Mouse (Mus musculus): ENCODE results near the gene Dlgap3. TPM values are rescaled to one million over a fixed set of nuclear protein-coding genes. Genes with fewer than 3 reads are reported as not detected.
A peak's percentile ranks its signal among the peaks of the same experiment; 100 is the strongest.

Dlgap3 gene
- polyA plus RNA-seq, 1 experiment from 2014 or later = 0.57 TPM

- no peak overlapping the region for H3K4me3 ChIP-seq (ENCODE audit: control insufficient read depth in 1 of 2, insufficient read depth in 1 of 2, low read depth in 1 of 2, low read length in 2 of 2)
- no peak overlapping the region for H3K9ac ChIP-seq (ENCODE audit: low read length)
- H3K27me3 ChIP-seq (ENCODE audit: control insufficient read depth, insufficient read depth, low read length) = peaks cover 41% of the 10 kb centered on the region
- H3K36me3 ChIP-seq (ENCODE audit: control insufficient read depth, insufficient read depth, low read length) = no peaks in the 10 kb centered on the region
- no peak overlapping the region for H3K27ac ChIP-seq (replicated peaks in 1 of 2; ENCODE audit: control insufficient read depth in 1 of 2, insufficient read depth in 1 of 2, low read depth in 2 of 2, low read length in 2 of 2)
- WGBS = 65% methylated on average over 5 of the region's 5 CpGs
- no peak for ATAC-seq (ENCODE audit: insufficient number of reproducible peaks, insufficient read depth, low FRiP score, low read depth)
- peaks cover 4 to 7% of the 10 kb centered on the region in 2 experiments; a peak in 3 of 4 replicates for H3K4me1 ChIP-seq (ENCODE audit: control insufficient read depth in 2 of 2, insufficient read depth in 2 of 2, low read length in 2 of 2)
- H3K4me2 ChIP-seq (ENCODE audit: low read length) = no peak overlapping the region
- no peaks in the 10 kb centered on the region for H3K9me3 ChIP-seq (ENCODE audit: control insufficient read depth, low read length)
These were observed 63.5 kb downstream of the Dlgap3 start for GRCm38 (mm10) chr4:127232551-127232950.

DNA sequence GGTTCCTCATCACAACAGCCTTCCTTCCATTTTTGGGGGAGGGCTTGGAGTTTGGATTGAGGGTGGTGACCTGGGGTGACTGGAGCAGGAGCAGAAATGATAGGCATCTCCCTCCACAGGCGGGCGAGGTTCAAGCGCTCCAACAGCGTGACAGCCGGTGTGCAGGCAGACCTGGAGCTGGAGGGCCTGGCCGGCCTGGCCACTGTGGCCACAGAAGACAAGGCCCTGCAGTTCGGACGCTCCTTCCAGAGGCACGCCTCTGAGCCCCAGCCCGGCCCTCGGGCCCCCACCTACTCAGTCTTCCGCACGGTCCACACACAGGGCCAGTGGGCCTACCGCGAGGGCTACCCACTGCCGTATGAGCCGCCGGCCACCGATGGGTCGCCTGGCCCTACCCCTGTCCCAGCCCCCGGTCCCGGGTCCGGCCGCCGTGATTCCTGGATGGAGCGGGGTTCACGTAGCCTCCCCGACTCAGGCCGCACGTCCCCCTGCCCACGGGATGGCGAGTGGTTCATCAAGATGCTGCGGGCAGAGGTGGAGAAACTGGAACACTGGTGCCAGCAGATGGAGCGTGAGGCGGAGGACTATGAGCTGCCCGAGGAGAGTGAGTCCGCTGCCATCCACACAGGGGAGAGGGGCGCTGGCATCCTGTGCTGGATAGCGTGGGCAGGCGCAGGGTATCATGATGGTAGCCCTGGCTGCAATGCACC lies 64.6 kb downstream of the Dlgap3 start:
- Histone ChIP-seq H3K36me3 (ENCODE audit: control insufficient read depth, insufficient read depth, low read length) (no peaks in the 10 kb centered on the region), H3K9me3 (ENCODE audit: control insufficient read depth, low read length) (no peaks in the 10 kb centered on the region), H3K27ac (replicated peaks in 1 of 2; ENCODE audit: control insufficient read depth in 1 of 2, insufficient read depth in 1 of 2, low read depth in 2 of 2, low read length in 2 of 2) (no peak overlapping the region), H3K27me3 (ENCODE audit: control insufficient read depth, insufficient read depth, low read length) (peaks cover 47% of the 10 kb centered on the region), H3K4me2 (ENCODE audit: low read length) (no peak overlapping the region), H3K4me1 (ENCODE audit: control insufficient read depth in 2 of 2, insufficient read depth in 2 of 2, low read length in 2 of 2) (peaks cover 4 to 7% of the 10 kb centered on the region in 2 experiments; a peak in 3 of 4 replicates), H3K9ac (ENCODE audit: low read length) (no peak overlapping the region), H3K4me3 (ENCODE audit: control insufficient read depth in 1 of 2, insufficient read depth in 1 of 2, low read depth in 1 of 2, low read length in 2 of 2) (no peak overlapping the region)
- ATAC-seq (ENCODE audit: insufficient number of reproducible peaks, insufficient read depth, low FRiP score, low read depth) = no peak
- 75% methylated on average over 40 of the region's 40 CpGs for WGBS

GRCm38 (mm10) chr4:127235742-127236487 lies 66.9 kb downstream of the Dlgap3 start:
- Histone ChIP-seq H3K9me3 (ENCODE audit: control insufficient read depth, low read length) (no peaks in the 10 kb centered on the region), H3K27ac (replicated peaks in 1 of 2; ENCODE audit: control insufficient read depth in 1 of 2, insufficient read depth in 1 of 2, low read depth in 2 of 2, low read length in 2 of 2) (no peak overlapping the region), H3K27me3 (ENCODE audit: control insufficient read depth, insufficient read depth, low read length) (peaks cover 47% of the 10 kb centered on the region), H3K36me3 (ENCODE audit: control insufficient read depth, insufficient read depth, low read length) (no peaks in the 10 kb centered on the region), H3K9ac (ENCODE audit: low read length) (peak overlapping the region; percentile 72), H3K4me1 (ENCODE audit: control insufficient read depth in 2 of 2, insufficient read depth in 2 of 2, low read length in 2 of 2) (peaks cover 4 to 7% of the 10 kb centered on the region in 2 experiments; a peak in 3 of 4 replicates), H3K4me3 (ENCODE audit: control insufficient read depth in 1 of 2, insufficient read depth in 1 of 2, low read depth in 1 of 2, low read length in 2 of 2) (peak overlapping the region; percentile 44 to 56), H3K4me2 (ENCODE audit: low read length) (peak overlapping the region; percentile 99)
- ATAC-seq (ENCODE audit: insufficient number of reproducible peaks, insufficient read depth, low FRiP score, low read depth) = no peak; the same call in 1 of the 2 replicates
- under 1% methylated on average over 61 of the region's 67 CpGs for WGBS

DNA sequence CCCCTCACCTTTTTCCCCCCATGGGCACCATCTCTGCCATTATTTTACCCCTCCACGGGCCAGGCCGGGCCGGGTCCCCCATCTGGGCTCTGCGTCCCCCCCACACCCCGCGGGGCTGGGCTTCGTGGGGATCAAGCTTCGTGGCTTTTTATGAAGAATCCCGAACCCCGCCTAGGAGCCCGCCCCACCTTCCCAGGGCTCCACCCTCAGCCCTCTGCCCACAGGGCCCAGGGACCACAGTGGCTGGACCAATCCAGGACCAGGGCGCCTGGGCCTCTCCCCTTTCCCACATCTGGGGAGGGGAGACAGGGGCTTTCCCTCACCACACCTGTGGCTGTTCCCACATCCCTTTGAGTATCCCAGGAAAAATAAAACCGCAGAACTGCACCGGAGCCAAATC lies 67.6 kb downstream of the Dlgap3 start:
- ATAC-seq (ENCODE audit: insufficient number of reproducible peaks, insufficient read depth, low FRiP score, low read depth) = no peak; the same call in 1 of the 2 replicates
- Histone ChIP-seq H3K27ac (replicated peaks in 1 of 2; ENCODE audit: control insufficient read depth in 1 of 2, insufficient read depth in 1 of 2, low read depth in 2 of 2, low read length in 2 of 2) (no peak overlapping the region), H3K36me3 (ENCODE audit: control insufficient read depth, insufficient read depth, low read length) (no peaks in the 10 kb centered on the region), H3K9me3 (ENCODE audit: control insufficient read depth, low read length) (no peaks in the 10 kb centered on the region), H3K4me1 (ENCODE audit: control insufficient read depth in 2 of 2, insufficient read depth in 2 of 2, low read length in 2 of 2) (peaks cover 4 to 7% of the 10 kb centered on the region in 2 experiments; a peak in 3 of 4 replicates), H3K4me3 (ENCODE audit: control insufficient read depth in 1 of 2, insufficient read depth in 1 of 2, low read depth in 1 of 2, low read length in 2 of 2) (peak overlapping the region; percentile 44 to 56), H3K4me2 (ENCODE audit: low read length) (peak overlapping the region; percentile 99), H3K9ac (ENCODE audit: low read length) (peak overlapping the region; percentile 72), H3K27me3 (ENCODE audit: control insufficient read depth, insufficient read depth, low read length) (peaks cover 45% of the 10 kb centered on the region)
- 3% methylated on average over 14 of the region's 14 CpGs for WGBS

- 60% methylated on average over 10 of the region's 10 CpGs for WGBS
These were observed 68.3 kb downstream of the Dlgap3 start for GRCm38 (mm10) chr4:127237271-127237670.

DNA sequence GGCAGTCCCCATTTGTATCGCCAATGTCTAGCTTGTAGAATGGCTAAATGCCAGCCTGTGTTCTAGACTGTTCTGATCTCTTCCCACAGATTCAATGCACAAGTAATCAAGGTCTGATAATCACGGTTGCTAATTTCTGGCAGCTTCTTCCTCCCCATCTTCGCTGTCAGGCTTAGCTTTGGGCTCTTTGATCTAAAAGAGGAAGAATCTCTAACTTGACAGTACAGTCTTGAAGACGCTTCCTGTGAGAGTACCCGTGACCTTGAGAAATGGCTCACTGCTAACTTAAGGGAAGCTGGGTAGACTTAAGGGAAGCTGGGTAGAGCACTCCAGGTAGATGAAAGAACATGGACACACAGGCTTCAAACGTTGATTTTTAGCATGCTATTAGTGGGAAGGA lies 73.7 kb downstream of the Dlgap3 start:
- 48% methylated on average over 6 of the region's 6 CpGs for WGBS
- H3K36me3 ChIP-seq (ENCODE audit: control insufficient read depth, insufficient read depth, low read length) = peaks cover 13% of the 10 kb centered on the region
- H3K4me1 ChIP-seq (ENCODE audit: control insufficient read depth in 2 of 2, insufficient read depth in 2 of 2, low read length in 2 of 2) = peaks cover 2 to 15% of the 10 kb centered on the region in 2 experiments; a peak in 3 of 4 replicates
- no peak overlapping the region for H3K9ac ChIP-seq (ENCODE audit: low read length)
- H3K9me3 ChIP-seq (ENCODE audit: control insufficient read depth, low read length) = no peaks in the 10 kb centered on the region
- H3K4me3 ChIP-seq (ENCODE audit: control insufficient read depth in 1 of 2, insufficient read depth in 1 of 2, low read depth in 1 of 2, low read length in 2 of 2) = no peak overlapping the region
- ATAC-seq (ENCODE audit: insufficient number of reproducible peaks, insufficient read depth, low FRiP score, low read depth) = no peak
- no peak overlapping the region for H3K27ac ChIP-seq (replicated peaks in 1 of 2; ENCODE audit: control insufficient read depth in 1 of 2, insufficient read depth in 1 of 2, low read depth in 2 of 2, low read length in 2 of 2)
- no peak overlapping the region for H3K4me2 ChIP-seq (ENCODE audit: low read length)
- H3K27me3 ChIP-seq (ENCODE audit: control insufficient read depth, insufficient read depth, low read length) = peaks cover 6% of the 10 kb centered on the region; the same call in 1 of the 2 replicates

More at GRCm38 (mm10) chr4:127237271-127237670, 68.3 kb downstream of the Dlgap3 start:
- Histone ChIP-seq H3K36me3 (ENCODE audit: control insufficient read depth, insufficient read depth, low read length) (no peaks in the 10 kb centered on the region), H3K4me3 (ENCODE audit: control insufficient read depth in 1 of 2, insufficient read depth in 1 of 2, low read depth in 1 of 2, low read length in 2 of 2) (no peak overlapping the region), H3K9me3 (ENCODE audit: control insufficient read depth, low read length) (no peaks in the 10 kb centered on the region), H3K27me3 (ENCODE audit: control insufficient read depth, insufficient read depth, low read length) (peaks cover 39% of the 10 kb centered on the region), H3K4me2 (ENCODE audit: low read length) (no peak overlapping the region), H3K27ac (replicated peaks in 1 of 2; ENCODE audit: control insufficient read depth in 1 of 2, insufficient read depth in 1 of 2, low read depth in 2 of 2, low read length in 2 of 2) (no peak overlapping the region), H3K4me1 (ENCODE audit: control insufficient read depth in 2 of 2, insufficient read depth in 2 of 2, low read length in 2 of 2) (peaks cover 4 to 7% of the 10 kb centered on the region in 2 experiments; a peak in 3 of 4 replicates), H3K9ac (ENCODE audit: low read length) (no peak overlapping the region)
- ATAC-seq (ENCODE audit: insufficient number of reproducible peaks, insufficient read depth, low FRiP score, low read depth) = no peak

GRCm38 (mm10) chr4:127243552-127243951 lies 74.5 kb downstream of the Dlgap3 start, which contains the start of gene Smim12:
Gene Smim12 (plus strand): TSS chr4:127243784.
- WGBS = under 1% methylated on average over 29 of the region's 29 CpGs
- Histone ChIP-seq H3K4me3 (ENCODE audit: control insufficient read depth in 1 of 2, insufficient read depth in 1 of 2, low read depth in 1 of 2, low read length in 2 of 2) (peak within 1 kb of the TSS; percentile 81 to 98), H3K9me3 (ENCODE audit: control insufficient read depth, low read length) (no peaks in the 10 kb centered on the region), H3K27me3 (ENCODE audit: control insufficient read depth, insufficient read depth, low read length) (no peaks in the 10 kb centered on the region), H3K9ac (ENCODE audit: low read length) (peak within 1 kb of the TSS; percentile 97), H3K36me3 (ENCODE audit: control insufficient read depth, insufficient read depth, low read length) (peaks cover 20% of the 10 kb centered on the region), H3K4me2 (ENCODE audit: low read length) (peak within 1 kb of the TSS; percentile 87), H3K27ac (replicated peaks in 1 of 2; ENCODE audit: control insufficient read depth in 1 of 2, insufficient read depth in 1 of 2, low read depth in 2 of 2, low read length in 2 of 2) (peak within 1 kb of the TSS; percentile 6 to 35; a peak in 2 of 4 replicates), H3K4me1 (ENCODE audit: control insufficient read depth in 2 of 2, insufficient read depth in 2 of 2, low read length in 2 of 2) (peaks cover 2 to 15% of the 10 kb centered on the region in 2 experiments; a peak in 3 of 4 replicates)
- ATAC-seq (ENCODE audit: insufficient number of reproducible peaks, insufficient read depth, low FRiP score, low read depth) = peak; percentile 96
